Mouse (Mus musculus): Measurements from ENCODE around the gene Prkab2. TPM values are rescaled to one million over a fixed set of nuclear protein-coding genes. Genes with fewer than 3 reads are reported as not detected.

The Prkab2 gene
- total and polyA plus RNA-seq, 3 experiments = 3.3 to 7.0 TPM; not detected in 1

DNA sequence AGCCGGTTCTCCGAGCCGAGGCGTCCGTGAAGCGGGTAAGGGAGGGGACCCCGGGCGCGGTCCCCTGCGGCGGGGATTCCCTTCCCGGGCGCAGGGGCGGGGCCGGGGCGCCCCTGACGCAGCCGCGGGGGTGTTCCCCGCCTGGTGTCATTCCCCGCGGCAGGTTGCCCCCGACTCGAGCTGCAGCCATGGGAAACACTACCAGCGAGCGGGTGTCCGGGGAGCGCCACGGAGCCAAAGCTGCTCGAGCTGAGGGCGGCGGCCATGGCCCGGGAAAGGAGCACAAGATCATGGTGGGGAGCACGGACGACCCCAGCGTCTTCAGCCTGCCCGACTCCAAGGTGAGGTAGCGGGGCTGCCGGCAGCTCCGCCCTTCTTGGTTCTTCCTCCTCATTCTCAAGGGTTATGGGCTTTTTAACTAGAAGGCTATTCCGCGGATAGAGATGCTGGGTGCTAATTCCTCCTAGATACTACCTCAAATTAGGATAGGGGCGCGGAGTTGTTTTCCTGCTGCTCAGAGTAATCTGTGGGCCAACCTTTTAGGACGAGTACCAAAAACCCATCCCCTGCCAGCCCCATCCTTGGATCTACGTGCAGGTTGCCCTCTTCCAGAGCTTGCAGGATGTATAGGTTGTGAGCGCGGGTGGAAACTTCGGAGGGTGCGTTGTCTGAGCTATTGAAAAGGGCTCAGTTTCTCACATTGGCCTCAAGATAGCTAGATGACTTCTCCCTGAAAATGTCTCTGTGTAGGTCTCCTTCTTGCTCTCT is 617 bp downstream of the Prkab2 start (continued):
- TF ChIP-seq CHD2 (IDR thresholded peaks at IDR 0.05; ENCODE audit: low read length) = no peak
- no peak for TF ChIP-seq MYB (IDR thresholded peaks at IDR 0.05; ENCODE audit: low read depth, low read length)
- TF ChIP-seq TAL1 (IDR thresholded peaks at IDR 0.05; ENCODE audit: low read length) = no peak
- no peak for TF ChIP-seq MAFK (IDR thresholded peaks at IDR 0.05; ENCODE audit: borderline replicate concordance, low read depth, low read length)
- TF ChIP-seq NRF1 (IDR thresholded peaks at IDR 0.05; ENCODE audit: insufficient read depth, low read depth, low read length, poor library complexity, severe bottlenecking) = peak; percentile 43; the same call in 1 of the 2 replicates
- no peak for TF ChIP-seq ZC3H11A (IDR thresholded peaks at IDR 0.05; ENCODE audit: low read depth, low read length)
- no peak for TF ChIP-seq RAD21 (IDR thresholded peaks at IDR 0.05; ENCODE audit: low read depth, low read length)
- no peak for TF ChIP-seq BHLHE40 (IDR thresholded peaks at IDR 0.05; ENCODE audit: borderline replicate concordance, low read depth, low read length)

DNA sequence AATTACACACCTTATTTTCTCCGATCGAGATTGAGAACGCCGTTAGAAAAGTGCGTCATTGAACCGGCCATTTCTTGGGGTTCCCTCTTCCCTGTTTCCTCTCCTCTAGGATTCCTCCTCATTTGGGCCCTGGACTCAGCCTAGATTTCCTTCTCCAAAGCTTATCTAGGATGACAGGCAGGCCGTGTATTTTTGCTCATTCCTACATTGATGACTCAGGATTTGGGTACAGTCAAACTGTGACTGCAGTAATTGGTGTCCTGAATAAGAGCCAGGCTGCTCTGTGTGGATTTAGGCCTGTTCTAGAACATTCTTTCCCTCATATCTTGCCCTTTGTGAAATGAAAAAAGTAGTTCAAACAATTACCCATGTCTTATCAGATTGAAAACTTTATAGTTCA is 1.8 kb downstream of the Prkab2 start:
- TF ChIP-seq ETS1 (IDR thresholded peaks at IDR 0.05; ENCODE audit: low read depth, low read length) (no peak; the same call in 1 of the 2 replicates), MAX (IDR thresholded peaks at IDR 0.05; ENCODE audit: low read length) (no peak), ELF1 (IDR thresholded peaks at IDR 0.05; ENCODE audit: low read depth, low read length) (no peak), ZNF384 (IDR thresholded peaks at IDR 0.05; ENCODE audit: low read depth, low read length) (no peak), MYB (IDR thresholded peaks at IDR 0.05; ENCODE audit: low read depth, low read length) (0 out of 2 replicates have a peak, but pooled peaks have one; percentile 11), ZC3H11A (IDR thresholded peaks at IDR 0.05; ENCODE audit: low read depth, low read length) (no peak), USF1 (IDR thresholded peaks at IDR 0.05; ENCODE audit: low read depth, low read length) (no peak), TAL1 (IDR thresholded peaks at IDR 0.05; ENCODE audit: low read length) (no peak), CHD2 (IDR thresholded peaks at IDR 0.05; ENCODE audit: low read length) (no peak), MXI1 (IDR thresholded peaks at IDR 0.05; ENCODE audit: low read depth, low read length) (no peak), SMC3 (IDR thresholded peaks at IDR 0.05; ENCODE audit: low read depth, low read length) (no peak), GABPA (IDR thresholded peaks at IDR 0.05; ENCODE audit: low read depth, low read length) (no peak), POLR2A (IDR thresholded peaks at IDR 0.05; ENCODE audit: control insufficient read depth in 1 of 2, insufficient read depth in 1 of 2, low read depth in 1 of 2, low read length in 2 of 2, poor library complexity in 1 of 2) (no peak), GATA1 (IDR thresholded peaks at IDR 0.05; ENCODE audit: low read depth, low read length) (0 out of 2 replicates have a peak, but pooled peaks have one; percentile 25), POLR2AphosphoS2 (IDR thresholded peaks at IDR 0.05; ENCODE audit: low read length) (no peak)
- H3K9me3 ChIP-seq (replicated peaks; ENCODE audit: insufficient read depth, low read length) = no peaks in the 10 kb centered on the region
- peak; percentile 35 for DNase-seq (ENCODE audit: low read depth, low spot score)
- H3K4me3 ChIP-seq (ENCODE audit: control insufficient read depth in 1 of 2, insufficient read depth in 1 of 2, low read depth in 2 of 2, low read length in 2 of 2) = no peak overlapping the region
- H3K27ac ChIP-seq (ENCODE audit: control insufficient read depth, low read depth, low read length) = no peak overlapping the region
- H3K79me2 ChIP-seq (ENCODE audit: control insufficient read depth, insufficient read depth, low read length, poor library complexity) = peaks cover 3% of the 10 kb centered on the region; the same call in 1 of the 2 replicates
- no peaks in the 10 kb centered on the region for H3K27me3 ChIP-seq (ENCODE audit: control insufficient read depth in 1 of 2, insufficient read depth in 2 of 2, low read length in 2 of 2)
- peaks cover 8 to 26% of the 10 kb centered on the region in 2 experiments for H3K4me1 ChIP-seq (ENCODE audit: control insufficient read depth in 1 of 2, insufficient read depth in 2 of 2, low read length in 2 of 2)
- peaks cover 0 to 25% of the 10 kb centered on the region in 2 experiments; a peak in 2 of 4 replicates for H3K36me3 ChIP-seq (ENCODE audit: control insufficient read depth in 1 of 2, insufficient read depth in 2 of 2, low read length in 2 of 2)
- H3K9ac ChIP-seq (ENCODE audit: control insufficient read depth, low read depth, low read length, poor library complexity, severe bottlenecking) = no peak overlapping the region

Data from MEL (cell line).